Mouse (Mus musculus) layer of hippocampus, adult 6 months (tissue): ENCODE results near the gene Psma6. TPM values are rescaled to one million over a fixed set of nuclear protein-coding genes. Genes with fewer than 3 reads are reported as not detected.

ENCODE experiments used
- long read RNA-seq, 2 experiments: library from polyadenylated mRNA; unstranded; transcript quantifications; one replicate each; pipeline ENCODE4 v2.0.0; 2019 to 2020
- polyA plus RNA-seq: library from polyadenylated mRNA; unstranded; fragments of <200 nt; fragmentation: Nextera tagmentation; gene quantifications from 2 replicates; pipeline ENCODE4 v1.2.3, GENCODE M21; 2021

Psma6 gene
- 268 and 292 TPM in 2 replicates for polyA plus RNA-seq
- long read RNA-seq, experiment 1, transcript Psma6-201 (7 exons, 1,042 nt) = major isoform, 196 of 229 reads
- long read RNA-seq, experiment 1, partial matches to known transcripts = 23 of 229 reads
- long read RNA-seq, experiment 1, other reads (novel, unspliced or antisense) = 10 of 229 reads
- long read RNA-seq, experiment 2, transcript Psma6-201 (7 exons, 1,042 nt) = major isoform, 112 of 117 reads
- long read RNA-seq, experiment 2, partial matches to known transcripts = 1 of 117 reads
- long read RNA-seq, experiment 2, other reads (novel, unspliced or antisense) = 4 of 117 reads

GRCm38 (mm10) chr12:55384023-55384749 lies at the start of gene Psma6:
Gene Psma6 (plus strand): TSS chr12:55384222.

Other genes starting within 250 kb of the Psma6 start
- 45.1 and 47.7 TPM in 2 replicates for gene Srp54b, start 229.1 kb upstream of the Psma6 start, polyA plus RNA-seq
- not detected in 2 replicates for gene 1700047I17Rik2, start 184.6 kb upstream of the Psma6 start, polyA plus RNA-seq
- gene Srp54c, start 154.1 kb upstream of the Psma6 start, polyA plus RNA-seq = 63.1 and 63.3 TPM in 2 replicates
- 4.6 and 5.0 TPM in 2 replicates for gene 1110008L16Rik, start 84.6 kb upstream of the Psma6 start, polyA plus RNA-seq
- 7.9 and 8.0 TPM in 2 replicates for gene Ppp2r3c, start 81.2 kb upstream of the Psma6 start, polyA plus RNA-seq
- 71.4 and 79.4 TPM in 2 replicates for gene Nfkbia, start 108.4 kb downstream of the Psma6 start, polyA plus RNA-seq
- gene Aldoart2, start 181.0 kb downstream of the Psma6 start, polyA plus RNA-seq = 0.16 and 0.35 TPM in 2 replicates
- gene Insm2, start 215.2 kb downstream of the Psma6 start, polyA plus RNA-seq = 0.10 and 0.15 TPM in 2 replicates